Comparison of ENCODE assay signal across 13 mouse cellular contexts in the genomic region with DNA sequence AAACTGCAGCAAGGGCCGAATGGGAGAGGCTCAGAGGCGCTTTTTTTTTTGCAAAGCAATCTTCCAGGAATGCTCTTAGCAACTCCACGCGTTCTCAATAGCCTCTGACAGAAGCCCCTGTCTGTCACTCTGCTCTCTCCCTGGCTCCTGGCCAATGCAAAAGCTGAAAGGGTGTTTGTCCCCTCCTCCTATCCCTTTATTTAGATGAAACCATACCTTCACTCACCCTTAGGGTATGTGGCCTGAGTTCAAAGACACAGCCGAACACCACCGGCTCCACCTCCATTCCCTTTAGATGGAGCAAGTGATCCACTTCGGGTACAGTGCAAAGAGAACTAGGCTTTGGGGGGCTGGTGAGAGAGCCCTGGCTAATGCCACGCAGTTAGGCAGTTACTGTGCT.
DNase-seq lines count a peak whose midpoint lies in the region; ATAC-seq and TF ChIP-seq lines count a peak whose summit lies in the region.
"Had no signal": no experiment of that assay in that cellular context is flagged by ENCODE, and none has a peak within 500 bp of the region (broad histone marks: within the 10 kb centered on the region; RNA-seq: fewer than 3 reads in every experiment).

No protein-coding gene starts in this region.

- no peak for TF ChIP-seq CTCF in stomach, postnatal 0 days (IDR thresholded peaks at IDR 0.05; ENCODE audit: low read depth)

- 43% methylated on average over 8 of the region's 8 CpGs for WGBS in neural tube, embryonic 12.5 days
- 33% methylated on average over 8 of the region's 8 CpGs for WGBS in neural tube, embryonic 15.5 days
- WGBS in stomach, postnatal 0 days: 41% methylated on average over 8 of the region's 8 CpGs

- H3K9me3 ChIP-seq in neural tube, embryonic 12.5 days: no peaks in the 10 kb centered on the region
- H3K9me3 ChIP-seq in neural tube, embryonic 15.5 days (replicated peaks): no peaks in the 10 kb centered on the region
- H3K9me3 ChIP-seq in stomach, postnatal 0 days (ENCODE audit: control insufficient read depth, low read length): no peaks in the 10 kb centered on the region

- H3K4me2 ChIP-seq in neural tube, embryonic 12.5 days (replicated peaks): no peak overlapping the region
- no peak overlapping the region for H3K4me2 ChIP-seq in neural tube, embryonic 15.5 days
- no peak overlapping the region for H3K4me2 ChIP-seq in stomach, postnatal 0 days (replicated peaks; ENCODE audit: low read depth)

- peak; percentile 42 for DNase-seq in embryo, embryonic 11 days
- no peak for DNase-seq in embryo, embryonic 10 days (ENCODE audit: low spot score)
- DNase-seq in forelimb bud, embryonic 11.5 days (ENCODE audit: low read depth, low spot score): peak; percentile 45
- no peak for DNase-seq in stomach, postnatal 0 days (ENCODE audit: low spot score)
- DNase-seq in frontal cortex, adult 2 months (ENCODE audit: extremely low spot score in 1 of 2, low spot score in 1 of 2): no peak
- no peak for DNase-seq in frontal cortex, postnatal 10 days (ENCODE audit: low spot score in 2 of 2)
- DNase-seq: gastrocnemius, adult 2 months; kidney, adult 11 months; lung, postnatal 4 days; right cerebral cortex, postnatal 14 days had no signal

- H3K27ac ChIP-seq in neural tube, embryonic 12.5 days: no peak overlapping the region
- no peak overlapping the region for H3K27ac ChIP-seq in neural tube, embryonic 15.5 days (replicated peaks)
- H3K27ac ChIP-seq in stomach, postnatal 0 days (replicated peaks): no peak overlapping the region
- H3K27ac ChIP-seq: gastrocnemius, adult 2 months had no signal

- H3K36me3 ChIP-seq in neural tube, embryonic 12.5 days: no peaks in the 10 kb centered on the region
- no peaks in the 10 kb centered on the region for H3K36me3 ChIP-seq in neural tube, embryonic 15.5 days
- H3K36me3 ChIP-seq in stomach, postnatal 0 days (ENCODE audit: control insufficient read depth, insufficient read depth, low read length): no peaks in the 10 kb centered on the region
- H3K36me3 ChIP-seq: G1E had no signal

- no peak for TF ChIP-seq EP300 in stomach, postnatal 0 days (optimal IDR thresholded peaks at IDR 0.05)

- peaks cover 12% of the 10 kb centered on the region for H3K4me1 ChIP-seq in neural tube, embryonic 12.5 days
- H3K4me1 ChIP-seq in neural tube, embryonic 15.5 days: peaks cover 15% of the 10 kb centered on the region; the same call in 1 of the 2 replicates
- peaks cover 2% of the 10 kb centered on the region; the same call in 1 of the 2 replicates for H3K4me1 ChIP-seq in stomach, postnatal 0 days (replicated peaks; ENCODE audit: control insufficient read depth, insufficient read depth)

- H3K9ac ChIP-seq in neural tube, embryonic 12.5 days: no peak overlapping the region
- no peak overlapping the region for H3K9ac ChIP-seq in neural tube, embryonic 15.5 days (replicated peaks)
- H3K9ac ChIP-seq in stomach, postnatal 0 days (ENCODE audit: low read length): peak overlapping the region; percentile 27; the same call in 1 of the 2 replicates

- peak; percentile 17; the same call in 1 of the 2 replicates for ATAC-seq in neural tube, embryonic 12.5 days (ENCODE audit: low FRiP score, low read depth)
- no peak for ATAC-seq in neural tube, embryonic 15.5 days (ENCODE audit: low FRiP score)
- ATAC-seq in stomach, postnatal 0 days (ENCODE audit: low FRiP score, low TSS enrichment): no peak

- H3K4me3 ChIP-seq in neural tube, embryonic 12.5 days: no peak overlapping the region
- H3K4me3 ChIP-seq in neural tube, embryonic 15.5 days (replicated peaks): no peak overlapping the region
- no peak overlapping the region for H3K4me3 ChIP-seq in stomach, postnatal 0 days (ENCODE audit: low read depth, low read length)
- H3K4me3 ChIP-seq: gastrocnemius, adult 2 months had no signal

- 0 out of 2 replicates have a peak, but pooled peaks cover 3% of the 10 kb centered on the region for H3K27me3 ChIP-seq in neural tube, embryonic 12.5 days (replicated peaks)
- H3K27me3 ChIP-seq in neural tube, embryonic 15.5 days (replicated peaks): no peaks in the 10 kb centered on the region
- H3K27me3 ChIP-seq in stomach, postnatal 0 days (ENCODE audit: control insufficient read depth, insufficient read depth, low read length): no peaks in the 10 kb centered on the region

Comparison
In these comparisons a context has a peak if more than half of its experiments do, and no peak if none do; other contexts are left out.
1. DNase-seq: peak in embryo, embryonic 11 days (single experiment) and forelimb bud, embryonic 11.5 days (single experiment); none in embryo, embryonic 10 days (single experiment), stomach, postnatal 0 days (single experiment), frontal cortex, adult 2 months (0 of 2) and frontal cortex, postnatal 10 days (0 of 2).